Mouse (Mus musculus) layer of hippocampus, postnatal 36 days (tissue): ENCODE results near the gene Gm21988. TPM values are rescaled to one million over a fixed set of nuclear protein-coding genes. Genes with fewer than 3 reads are reported as not detected.

Experiments used
- microRNA-seq, 2 experiments: library from miRNA; unstranded; fragments of <30 nt; microRNA quantifications; one replicate each; pipeline ENCODE4 v1.2.0; 2021
- total RNA-seq, 2 experiments: library from RNA; stranded (reverse); gene quantifications; 2 replicates each; pipeline ENCODE4 v1.2.3; 2021

Gene Gm21988
- total RNA-seq, 2 experiments from 2014 or later, result 3.9 to 5.1 TPM

Small RNAs within 50 kb of the gene (microRNA-seq; reads per million reads assigned to microRNA genes)
- gene Mir195a, result 2,907 to 16,366 reads per million in 2 experiments
- gene Mir497, result 0 reads per million in 2 experiments
- 0 reads per million in 2 experiments for gene Mir497b

Other genes starting within 250 kb of the Gm21988 start
- gene Gabarap, start 248.7 kb downstream of the Gm21988 start, total RNA-seq, result 100 to 1,000 TPM; 232 to 236 TPM
- gene Phf23, start 244.1 kb downstream of the Gm21988 start, total RNA-seq, result 10 to 100 TPM; 45.4 to 47.4 TPM
- 10 to 100 TPM; 36.8 to 41.7 TPM for gene Dvl2, start 239.2 kb downstream of the Gm21988 start, total RNA-seq
- gene Acadvl, start 224.4 kb downstream of the Gm21988 start, total RNA-seq, result 10 to 100 TPM; 54.9 to 58.6 TPM
- gene Dlg4, start 222.9 kb downstream of the Gm21988 start, total RNA-seq, result 100 to 1,000 TPM; 888 to 914 TPM
- gene Asgr1, start 185.7 kb downstream of the Gm21988 start, total RNA-seq, result 1 to 10 TPM in 1 of 2 experiments, not detected in 1; 1.2 TPM
- gene Asgr2, start 147.2 kb downstream of the Gm21988 start, total RNA-seq, result not detected
- under 1 TPM; 0.45 to 0.68 TPM for gene Mgl2, start 109.5 kb downstream of the Gm21988 start, total RNA-seq
- gene Clec10a, start 83.6 kb downstream of the Gm21988 start, total RNA-seq, result 1 to 10 TPM in 1 of 2 experiments, under 1 TPM in 1; 1.00 to 1.8 TPM
- 10 to 100 TPM; 30.5 to 34.6 TPM for gene Slc16a11, start 27.1 kb downstream of the Gm21988 start, total RNA-seq
- gene Slc16a13, start 18.8 kb downstream of the Gm21988 start, total RNA-seq, result 1 to 10 TPM; 6.9 to 9.4 TPM
- 1 to 10 TPM; 1.1 to 1.3 TPM for gene Bcl6b, start 10.0 kb downstream of the Gm21988 start, total RNA-seq
- 10 to 100 TPM; 41.4 to 45.6 TPM for gene 0610010K14Rik, start 1.9 kb downstream of the Gm21988 start, total RNA-seq
- gene Rnasek, start within 50 bp of the Gm21988 start, total RNA-seq, result 100 to 1,000 TPM; 242 to 288 TPM
- gene Alox12, start 15.5 kb upstream of the Gm21988 start, total RNA-seq, result not detected
- gene Alox12e, start 82.8 kb upstream of the Gm21988 start, total RNA-seq, result not detected
- gene Alox15, start 112.2 kb upstream of the Gm21988 start, total RNA-seq, result not detected
- gene Pelp1, start 170.2 kb upstream of the Gm21988 start, total RNA-seq, result 10 to 100 TPM; 33.3 to 36.2 TPM
- 100 to 1,000 TPM; 103 to 112 TPM for gene Arrb2, start 192.8 kb upstream of the Gm21988 start, total RNA-seq
- gene Med11, start 212.1 kb upstream of the Gm21988 start, total RNA-seq, result 10 to 100 TPM; 13.2 to 17.3 TPM
- under 1 TPM; 0.25 to 0.46 TPM for gene Zmynd15, start 219.6 kb upstream of the Gm21988 start, total RNA-seq
- under 1 TPM; 0.68 to 0.97 TPM for gene Cxcl16, start 220.2 kb upstream of the Gm21988 start, total RNA-seq